Mouse (Mus musculus) MEL (cell line): ENCODE data around the gene Aldh3b1. TPM values are rescaled to one million over a fixed set of nuclear protein-coding genes. Genes with fewer than 3 reads are reported as not detected.

Experiments used
- DNase-seq: peaks from one replicate; pipeline ENCODE4 v3.0.0; 2011; ENCODE audit warnings: low read depth, low spot score
- H3K27ac ChIP-seq: 2 replicates; pipeline ENCODE4 v1.5.1; 2012; ENCODE audit warnings: low read depth, mild to moderate bottlenecking, control low read depth, low read length, moderate library complexity; ENCODE audit not compliant: control insufficient read depth
- H3K27me3 ChIP-seq, 2 experiments: fragments of 150-350 bp in 1 of 2; sonication (generic) in 1 of 2; 2 replicates each; pipeline ENCODE4 v1.6.1; 2012; ENCODE audit warnings: low read length in 2 of 2, mild to moderate bottlenecking in 2 of 2, improper control_type of control experiment in 1 of 2, moderate library complexity in 1 of 2; ENCODE audit not compliant: insufficient read depth in 2 of 2, control insufficient read depth in 1 of 2
- H3K36me3 ChIP-seq, 2 experiments: 2 replicates each; pipeline ENCODE4 v1.6.1; 2012 to 2014; ENCODE audit warnings: low read length in 2 of 2, improper control_type of control experiment in 1 of 2, inconsistent platforms in 1 of 2, mild to moderate bottlenecking in 1 of 2; ENCODE audit not compliant: insufficient read depth in 2 of 2, control insufficient read depth in 1 of 2
- H3K4me1 ChIP-seq, 2 experiments: fragments of 150-350 bp in 1 of 2; sonication (generic) in 1 of 2; 2 replicates each; pipeline ENCODE4 v1.6.1; 2012; ENCODE audit warnings: low read length in 2 of 2, improper control_type of control experiment in 1 of 2, mild to moderate bottlenecking in 1 of 2; ENCODE audit not compliant: insufficient read depth in 2 of 2, control insufficient read depth in 1 of 2
- H3K4me3 ChIP-seq, 2 experiments: fragments of 150-350 bp in 1 of 2; sonication (generic) in 1 of 2; 2 replicates each; pipeline ENCODE4 v1.5.1; 2012; ENCODE audit warnings: low read depth in 2 of 2, low read length in 2 of 2, mild to moderate bottlenecking in 2 of 2, moderate library complexity in 2 of 2, control low read depth in 1 of 2, improper control_type of control experiment in 1 of 2; ENCODE audit not compliant: control insufficient read depth in 1 of 2, insufficient read depth in 1 of 2
- H3K79me2 ChIP-seq: 2 replicates; pipeline ENCODE4 v1.6.1; 2012; ENCODE audit warnings: mild to moderate bottlenecking, low read length, moderate library complexity; ENCODE audit not compliant: control insufficient read depth, poor library complexity, insufficient read depth
- H3K9ac ChIP-seq: 2 replicates; pipeline ENCODE4 v1.6.1; 2012; ENCODE audit warnings: low read depth, mild to moderate bottlenecking, control low read depth, low read length, moderate library complexity; ENCODE audit not compliant: control insufficient read depth, poor library complexity, severe bottlenecking
- H3K9me3 ChIP-seq: fragments of 150-350 bp; sonication (generic); replicated peaks from 2 replicates; pipeline ENCODE4 v1.6.1; 2012; ENCODE audit warnings: mild to moderate bottlenecking, low read length, improper control_type of control experiment, moderate library complexity; ENCODE audit not compliant: insufficient read depth
- BHLHE40 ChIP-seq: IDR thresholded peaks from 2 replicates; pipeline ENCODE4 v1.6.1; 2012; ENCODE audit warnings: low read depth, mild to moderate bottlenecking, inconsistent platforms, low read length, improper control_type of control experiment, borderline replicate concordance
- CHD1 ChIP-seq: IDR thresholded peaks from 2 replicates; pipeline ENCODE4 v1.6.1; 2012; ENCODE audit warnings: low read depth, mild to moderate bottlenecking, inconsistent platforms, low read length, improper control_type of control experiment
- ELF1 ChIP-seq: IDR thresholded peaks from 2 replicates; pipeline ENCODE4 v1.6.1; 2014; ENCODE audit warnings: low read depth, mild to moderate bottlenecking, inconsistent platforms, low read length, improper control_type of control experiment, moderate library complexity
- EP300 ChIP-seq, 2 experiments: IDR thresholded peaks; 2 replicates each; pipeline ENCODE4 v1.6.1; 2011; ENCODE audit warnings: improper control_type of control experiment in 2 of 2, low read length in 2 of 2, low read depth in 1 of 2, mild to moderate bottlenecking in 1 of 2
- ETS1 ChIP-seq: IDR thresholded peaks from 2 replicates; pipeline ENCODE4 v1.6.1; 2012; ENCODE audit warnings: low read depth, mild to moderate bottlenecking, inconsistent platforms, low read length, improper control_type of control experiment, moderate library complexity
- GABPA ChIP-seq: IDR thresholded peaks from 2 replicates; pipeline ENCODE4 v1.6.1; 2012; ENCODE audit warnings: low read depth, mild to moderate bottlenecking, inconsistent platforms, low read length, improper control_type of control experiment, moderate library complexity
- HCFC1 ChIP-seq: IDR thresholded peaks from 2 replicates; pipeline ENCODE4 v1.6.1; 2012; ENCODE audit warnings: low read depth, mild to moderate bottlenecking, inconsistent platforms, low read length, improper control_type of control experiment, moderate library complexity
- MAX ChIP-seq: IDR thresholded peaks from 2 replicates; pipeline ENCODE4 v1.6.1; 2011; ENCODE audit warnings: low read length, improper control_type of control experiment
- MAZ ChIP-seq: IDR thresholded peaks from 2 replicates; pipeline ENCODE4 v1.6.1; 2012; ENCODE audit warnings: low read depth, mild to moderate bottlenecking, inconsistent platforms, low read length, improper control_type of control experiment
- MEF2A ChIP-seq: IDR thresholded peaks from 2 replicates; pipeline ENCODE4 v1.6.1; 2014; ENCODE audit warnings: low read depth, mild to moderate bottlenecking, inconsistent platforms, low read length, improper control_type of control experiment; ENCODE audit not compliant: poor library complexity, insufficient replicate concordance, severe bottlenecking; ENCODE audit errors: extremely low read depth
- MXI1 ChIP-seq: IDR thresholded peaks from 2 replicates; pipeline ENCODE4 v1.6.1; 2011; ENCODE audit warnings: mild to moderate bottlenecking, low read depth, low read length, improper control_type of control experiment
- MYB ChIP-seq: IDR thresholded peaks from 2 replicates; pipeline ENCODE4 v1.6.1; 2011; ENCODE audit warnings: mild to moderate bottlenecking, low read depth, low read length, improper control_type of control experiment
- POLR2A ChIP-seq, 2 experiments: IDR thresholded peaks; 2 replicates each; pipeline ENCODE4 v1.6.1; 2011 to 2012; ENCODE audit warnings: low read length in 2 of 2, mild to moderate bottlenecking in 2 of 2, control low read depth in 1 of 2, improper control_type of control experiment in 1 of 2, low read depth in 1 of 2, moderate library complexity in 1 of 2; ENCODE audit not compliant: control insufficient read depth in 1 of 2, insufficient read depth in 1 of 2, poor library complexity in 1 of 2
- POLR2AphosphoS2 ChIP-seq: IDR thresholded peaks from 2 replicates; pipeline ENCODE4 v1.6.1; 2011; ENCODE audit warnings: low read length, improper control_type of control experiment
- RAD21 ChIP-seq: IDR thresholded peaks from 2 replicates; pipeline ENCODE4 v1.6.1; 2011; ENCODE audit warnings: mild to moderate bottlenecking, low read depth, low read length, improper control_type of control experiment
- RCOR1 ChIP-seq: IDR thresholded peaks from 2 replicates; pipeline ENCODE4 v1.6.1; 2012; ENCODE audit warnings: low read depth, mild to moderate bottlenecking, inconsistent platforms, low read length, improper control_type of control experiment
- SIN3A ChIP-seq: IDR thresholded peaks from 2 replicates; pipeline ENCODE4 v1.6.1; 2012; ENCODE audit warnings: low read length, improper control_type of control experiment, inconsistent platforms
- UBTF ChIP-seq: IDR thresholded peaks from 2 replicates; pipeline ENCODE4 v1.6.1; 2012; ENCODE audit warnings: low read depth, mild to moderate bottlenecking, inconsistent platforms, low read length, improper control_type of control experiment, moderate library complexity, borderline replicate concordance; ENCODE audit not compliant: insufficient read depth
- USF1 ChIP-seq: IDR thresholded peaks from 2 replicates; pipeline ENCODE4 v1.6.1; 2014; ENCODE audit warnings: low read depth, mild to moderate bottlenecking, inconsistent platforms, low read length, improper control_type of control experiment, moderate library complexity
- USF2 ChIP-seq, 2 experiments: IDR thresholded peaks; 2 replicates each; pipeline ENCODE4 v1.6.1; 2011 to 2012; ENCODE audit warnings: improper control_type of control experiment in 2 of 2, low read length in 2 of 2, borderline replicate concordance in 1 of 2, inconsistent platforms in 1 of 2, low read depth in 1 of 2, mild to moderate bottlenecking in 1 of 2; ENCODE audit not compliant: insufficient read depth in 1 of 2
- ZC3H11A ChIP-seq: IDR thresholded peaks from 2 replicates; pipeline ENCODE4 v1.6.1; 2012; ENCODE audit warnings: low read depth, mild to moderate bottlenecking, inconsistent platforms, low read length, improper control_type of control experiment
- polyA plus RNA-seq, 2 experiments: library from polyadenylated mRNA; stranded (reverse) in 1 of 2; unstranded in 1 of 2; fragments of >175 nt in 1 of 2; fragments of >200 nt in 1 of 2; gene quantifications; 2 replicates each; pipeline versions ENCODE4 v1.2.1 to v1.2.4; 2012; ENCODE audit warnings: low replicate concordance in 2 of 2, low read depth in 1 of 2; ENCODE audit not compliant: insufficient read length in 2 of 2, insufficient read depth in 1 of 2, missing spikeins in 1 of 2
- total RNA-seq: library from RNA; depleted of rRNA; stranded (reverse); fragments of 300-350 nt; gene quantifications from 2 replicates; pipeline ENCODE4 v1.2.3, GENCODE M21; 2012

Gene Aldh3b1
- total and polyA plus RNA-seq, 3 experiments: 0.08 to 0.10 TPM; not detected in 1

DNA sequence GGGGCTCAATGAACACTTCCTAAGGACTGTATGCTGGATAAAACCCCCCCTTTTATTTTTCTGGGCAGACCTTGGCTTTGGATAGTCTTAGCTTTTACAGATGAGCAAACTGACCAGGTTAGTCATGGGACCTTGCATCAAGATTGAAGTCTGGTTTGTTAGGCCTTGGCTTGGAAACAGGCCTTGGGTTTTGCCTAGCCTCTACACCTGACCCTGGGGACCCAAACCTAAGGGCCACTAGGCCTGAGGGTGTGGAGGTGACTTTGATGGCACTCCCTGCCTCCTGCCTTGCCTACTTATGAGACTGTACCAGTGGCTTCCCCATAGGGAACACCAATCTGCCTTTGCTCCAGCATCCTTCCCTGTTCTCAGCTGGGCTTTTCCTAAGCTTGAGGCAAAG is 9.7 kb downstream of the Aldh3b1 start (continued):
- TF ChIP-seq GABPA: no peak
- no peak for TF ChIP-seq MAX
- no peak for TF ChIP-seq SIN3A
- TF ChIP-seq MXI1: no peak

- no peak for DNase-seq
- H3K36me3 ChIP-seq: peaks cover 0 to 9% of the 10 kb centered on the region in 2 experiments; a peak in 2 of 4 replicates
- H3K9me3 ChIP-seq: no peaks in the 10 kb centered on the region
- H3K79me2 ChIP-seq: peaks cover 13% of the 10 kb centered on the region
- H3K27me3 ChIP-seq: no peaks in the 10 kb centered on the region
- no peak overlapping the region for H3K9ac ChIP-seq
- H3K4me3 ChIP-seq: no peak overlapping the region
- H3K27ac ChIP-seq: no peak overlapping the region
- H3K4me1 ChIP-seq: peaks cover 0 to 16% of the 10 kb centered on the region in 2 experiments; a peak in 3 of 4 replicates
- TF ChIP-seq MAZ: no peak
- TF ChIP-seq ZC3H11A: no peak
- TF ChIP-seq POLR2AphosphoS2: no peak
- no peak for TF ChIP-seq ETS1
- no peak for TF ChIP-seq SIN3A
- no peak for TF ChIP-seq CHD1
- TF ChIP-seq ELF1: no peak
- TF ChIP-seq BHLHE40: no peak
- TF ChIP-seq RCOR1: no peak
- TF ChIP-seq USF2 (IDR thresholded peaks at IDR 0.05; ENCODE audit: borderline replicate concordance in 1 of 2, insufficient read depth in 1 of 2, low read depth in 1 of 2, low read length in 2 of 2): no peak
- no peak for TF ChIP-seq MAX
- no peak for TF ChIP-seq EP300 (IDR thresholded peaks at IDR 0.05; ENCODE audit: low read depth in 1 of 2, low read length in 2 of 2)
- TF ChIP-seq MEF2A: no peak
- TF ChIP-seq MYB: no peak
- TF ChIP-seq POLR2A (IDR thresholded peaks at IDR 0.05; ENCODE audit: control insufficient read depth in 1 of 2, insufficient read depth in 1 of 2, low read depth in 1 of 2, low read length in 2 of 2, poor library complexity in 1 of 2): no peak
Measured at GRCm38 (mm10) chr19:3916727-3917126, 12.9 kb downstream of the Aldh3b1 start.

DNA sequence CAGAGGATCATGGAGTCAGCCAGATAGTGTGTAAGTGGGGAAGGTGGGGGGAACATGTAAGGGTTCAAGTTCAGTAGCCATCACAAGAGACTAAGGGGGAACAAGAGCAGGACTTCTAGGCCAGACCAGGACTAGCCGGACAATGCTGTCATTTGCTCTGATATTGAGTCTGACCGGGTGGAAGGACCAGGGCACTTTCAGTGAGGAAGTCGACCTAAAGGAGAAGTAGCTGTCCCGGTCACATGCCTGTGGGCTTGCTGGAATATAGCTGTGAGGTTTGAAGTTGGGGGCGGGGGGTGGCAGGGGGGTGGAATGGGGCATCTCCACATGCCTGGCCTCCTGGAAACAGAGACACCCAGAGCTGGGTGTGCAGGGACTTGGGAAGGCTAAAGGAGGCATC is 15.1 kb downstream of the Aldh3b1 start:
- H3K4me1 ChIP-seq: peaks cover 0 to 19% of the 10 kb centered on the region in 2 experiments; a peak in 3 of 4 replicates
- no peaks in the 10 kb centered on the region for H3K27me3 ChIP-seq
- no peak overlapping the region for H3K4me3 ChIP-seq
- no peaks in the 10 kb centered on the region for H3K9me3 ChIP-seq
- DNase-seq: peak; percentile 23
- H3K36me3 ChIP-seq: peaks cover 0 to 10% of the 10 kb centered on the region in 2 experiments; a peak in 2 of 4 replicates
- H3K79me2 ChIP-seq: peaks cover 14% of the 10 kb centered on the region
- TF ChIP-seq RAD21: no peak
- no peak for TF ChIP-seq ZC3H11A
- TF ChIP-seq USF1: peak; percentile 46; the same call in 1 of the 2 replicates
- no peak for TF ChIP-seq HCFC1
- TF ChIP-seq UBTF: no peak
- TF ChIP-seq MYB: no peak
- no peak for TF ChIP-seq MAZ
- no peak overlapping the region for H3K9ac ChIP-seq
- no peak overlapping the region for H3K27ac ChIP-seq
